In the genomic region with DNA sequence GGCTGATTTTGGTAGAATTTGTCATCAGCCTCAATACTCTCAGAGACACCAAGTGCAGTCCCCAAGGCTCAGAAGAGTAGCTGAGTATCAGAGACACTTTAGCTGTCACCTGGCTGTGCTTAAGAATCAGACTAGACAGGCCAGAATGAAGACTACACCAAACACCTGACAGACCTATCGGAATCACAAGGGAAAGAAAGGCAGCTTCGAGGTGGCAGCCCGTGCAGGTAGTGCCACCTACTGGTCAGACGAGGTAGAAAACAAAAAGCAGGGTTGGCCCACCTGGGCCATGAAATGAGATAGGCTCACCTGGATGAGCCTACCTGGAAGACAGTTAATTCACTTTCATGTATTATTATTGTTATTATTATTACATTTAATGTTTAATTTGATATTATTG, we compare ENCODE assay signal across 8 mouse cellular contexts.
DNase-seq lines count a peak whose midpoint lies in the region; TF ChIP-seq lines count a peak whose summit lies in the region.

No protein-coding gene starts in this region.

- no peak for TF ChIP-seq POLR2A in bone marrow macrophage, adult 2 months (IDR thresholded peaks at IDR 0.05; ENCODE audit: borderline replicate concordance, low read depth, low read length)

- H3K4me1 ChIP-seq in bone marrow macrophage, adult 2 months (ENCODE audit: control insufficient read depth, insufficient read depth, low read length) = no peaks in the 10 kb centered on the region

- no peak overlapping the region for H3K4me3 ChIP-seq in left cerebral cortex, adult 2 months
- H3K4me3 ChIP-seq in bone marrow macrophage, adult 2 months (ENCODE audit: insufficient read depth, low read length) = no peak overlapping the region

- DNase-seq in left cerebral cortex, adult 2 months (ENCODE audit: extremely low spot score in 1 of 2, low spot score in 2 of 2) = peak in 1 of 2 experiments; percentile 43
- DNase-seq in left cerebral cortex, adult 11 months (ENCODE audit: low spot score) = no peak
- DNase-seq in ES-CJ7 (ENCODE audit: low read depth, low spot score) = peak; percentile 53
- peak; percentile 49 to 64 for DNase-seq in heart, postnatal 36 days
- peak; percentile 23 to 24 for DNase-seq in layer of hippocampus, postnatal 36 days
- peak; percentile 55 for DNase-seq in naive thymus-derived CD4-positive, alpha-beta T cell, adult 2 months (ENCODE audit: low read depth)
- DNase-seq in gastrocnemius, postnatal 36 days = no peak

- intact Hi-C loops in left cerebral cortex, adult 2 months (cut with DNase I) = loop anchor here (1.0 to 5.0 kb wide), 3 partner anchors 252 to 372 kb away; a partner anchor contains a TSS
- intact Hi-C loops in heart, postnatal 36 days (cut with DNase I) = loop anchor here (1.0 to 2.0 kb wide), 3 partner anchors 253 to 314 kb away; no protein-coding TSS in a partner anchor
- intact Hi-C loops in gastrocnemius, postnatal 36 days (cut with DNase I) = loop anchor here (2.0 to 5.0 kb wide), 3 partner anchors 252 to 312 kb away; a partner anchor contains a TSS

- TF ChIP-seq CTCF in left cerebral cortex, adult 2 months (IDR thresholded peaks at IDR 0.05) = peak; percentile 84
- peak; percentile 86 for TF ChIP-seq CTCF in bone marrow macrophage, adult 2 months (IDR thresholded peaks at IDR 0.05; ENCODE audit: low read depth, low read length)

- H3K27ac ChIP-seq in left cerebral cortex, adult 2 months = no peak overlapping the region
- H3K27ac ChIP-seq in bone marrow macrophage, adult 2 months (ENCODE audit: insufficient read depth, low read depth, low read length) = no peak overlapping the region

Comparison
In these comparisons a context has a peak if more than half of its experiments do, and no peak if none do; other contexts are left out.
1. DNase-seq: peak in ES-CJ7 (single experiment), heart, postnatal 36 days (2 of 2), layer of hippocampus, postnatal 36 days (2 of 2) and naive thymus-derived CD4-positive, alpha-beta T cell, adult 2 months (single experiment); none in left cerebral cortex, adult 11 months (single experiment) and gastrocnemius, postnatal 36 days (0 of 2).